Mouse (Mus musculus): Measurements from ENCODE around the gene Smim22. TPM values are rescaled to one million over a fixed set of nuclear protein-coding genes. Genes with fewer than 3 reads are reported as not detected.

Smim22 gene
- polyA plus RNA-seq, 1 experiment = 472 TPM

- Histone ChIP-seq H3K27ac (ENCODE audit: insufficient read depth, low read depth, low read length) (peak overlapping the region; percentile 89), H3K27me3 (ENCODE audit: control insufficient read depth, insufficient read depth, low read length) (no peaks in the 10 kb centered on the region), H3K4me3 (ENCODE audit: low read depth, low read length) (peak overlapping the region; percentile 72), H3K4me1 (ENCODE audit: control insufficient read depth, insufficient read depth, insufficient read length, low read length) (peaks cover 27% of the 10 kb centered on the region), H3K36me3 (ENCODE audit: control insufficient read depth, insufficient read depth, low read length) (peaks cover 10% of the 10 kb centered on the region)
- TF ChIP-seq CTCF (IDR thresholded peaks at IDR 0.05; ENCODE audit: extremely low read depth, insufficient read length, insufficient replicate concordance, low read depth, low read length) (no peak), POLR2A (IDR thresholded peaks at IDR 0.05; ENCODE audit: low read depth, low read length) (no peak)
- 11% methylated on average over 6 of the region's 6 CpGs for WGBS
Measured at GRCm38 (mm10) chr16:5007492-5007891, 404 bp downstream of the Smim22 start.

GRCm38 (mm10) chr16:5008076-5008475, 988 bp downstream of the Smim22 start:
- peak overlapping the region; percentile 89 for H3K27ac ChIP-seq (ENCODE audit: insufficient read depth, low read depth, low read length)
- 0 out of 2 replicates have a peak, but pooled peaks have one; percentile 23 for TF ChIP-seq POLR2A (IDR thresholded peaks at IDR 0.05; ENCODE audit: low read depth, low read length)
- no peak for TF ChIP-seq CTCF (IDR thresholded peaks at IDR 0.05; ENCODE audit: extremely low read depth, insufficient read length, insufficient replicate concordance, low read depth, low read length)
- H3K4me3 ChIP-seq (ENCODE audit: low read depth, low read length) = peak overlapping the region; percentile 72
- H3K27me3 ChIP-seq (ENCODE audit: control insufficient read depth, insufficient read depth, low read length) = no peaks in the 10 kb centered on the region
- H3K36me3 ChIP-seq (ENCODE audit: control insufficient read depth, insufficient read depth, low read length) = peaks cover 10% of the 10 kb centered on the region
- peaks cover 31% of the 10 kb centered on the region for H3K4me1 ChIP-seq (ENCODE audit: control insufficient read depth, insufficient read depth, insufficient read length, low read length)
- WGBS = 38% methylated on average over 12 of the region's 12 CpGs

GRCm38 (mm10) chr16:5010371-5010935, 3.4 kb downstream of the Smim22 start:
- WGBS = 88% methylated on average over 10 of the region's 10 CpGs
- Histone ChIP-seq H3K27ac (ENCODE audit: insufficient read depth, low read depth, low read length) (no peak overlapping the region), H3K27me3 (ENCODE audit: control insufficient read depth, insufficient read depth, low read length) (no peaks in the 10 kb centered on the region), H3K4me1 (ENCODE audit: control insufficient read depth, insufficient read depth, insufficient read length, low read length) (peaks cover 31% of the 10 kb centered on the region), H3K4me3 (ENCODE audit: low read depth, low read length) (no peak overlapping the region), H3K36me3 (ENCODE audit: control insufficient read depth, insufficient read depth, low read length) (peaks cover 18% of the 10 kb centered on the region)
- no peak for TF ChIP-seq POLR2A (IDR thresholded peaks at IDR 0.05; ENCODE audit: low read depth, low read length)
- TF ChIP-seq CTCF (IDR thresholded peaks at IDR 0.05; ENCODE audit: extremely low read depth, insufficient read length, insufficient replicate concordance, low read depth, low read length) = no peak

GRCm38 (mm10) chr16:5011285-5011684, 4.2 kb downstream of the Smim22 start:
- TF ChIP-seq CTCF (IDR thresholded peaks at IDR 0.05; ENCODE audit: extremely low read depth, insufficient read length, insufficient replicate concordance, low read depth, low read length) (no peak), POLR2A (IDR thresholded peaks at IDR 0.05; ENCODE audit: low read depth, low read length) (no peak)
- Histone ChIP-seq H3K4me1 (ENCODE audit: control insufficient read depth, insufficient read depth, insufficient read length, low read length) (peaks cover 28% of the 10 kb centered on the region), H3K27me3 (ENCODE audit: control insufficient read depth, insufficient read depth, low read length) (no peaks in the 10 kb centered on the region), H3K4me3 (ENCODE audit: low read depth, low read length) (0 out of 2 replicates have a peak overlapping the region, but pooled peaks have one; percentile 10), H3K27ac (ENCODE audit: insufficient read depth, low read depth, low read length) (no peak overlapping the region), H3K36me3 (ENCODE audit: control insufficient read depth, insufficient read depth, low read length) (peaks cover 20% of the 10 kb centered on the region)
- WGBS = 82% methylated on average over 7 of the region's 7 CpGs

- H3K4me1 ChIP-seq (ENCODE audit: control insufficient read depth, insufficient read depth, insufficient read length, low read length) = peaks cover 24% of the 10 kb centered on the region
- H3K27me3 ChIP-seq (ENCODE audit: control insufficient read depth, insufficient read depth, low read length) = no peaks in the 10 kb centered on the region
- peak overlapping the region; percentile 38 for H3K27ac ChIP-seq (ENCODE audit: insufficient read depth, low read depth, low read length)
- WGBS = 39% methylated on average over 13 of the region's 13 CpGs
- H3K36me3 ChIP-seq (ENCODE audit: control insufficient read depth, insufficient read depth, low read length) = peaks cover 26% of the 10 kb centered on the region
- H3K4me3 ChIP-seq (ENCODE audit: low read depth, low read length) = peak overlapping the region; percentile 35
- TF ChIP-seq CTCF (IDR thresholded peaks at IDR 0.05; ENCODE audit: extremely low read depth, insufficient read length, insufficient replicate concordance, low read depth, low read length) (no peak), POLR2A (IDR thresholded peaks at IDR 0.05; ENCODE audit: low read depth, low read length) (no peak)
Measured at GRCm38 (mm10) chr16:5012036-5013005, 5.2 kb downstream of the Smim22 start.

GRCm38 (mm10) chr16:5013054-5013838, 6.2 kb downstream of the Smim22 start, which contains the start of gene Rogdi:
Gene Rogdi, minus strand, starts transcription at chr16:5013553.
- WGBS = under 1% methylated on average over 63 of the region's 63 CpGs
- Histone ChIP-seq H3K27ac (ENCODE audit: insufficient read depth, low read depth, low read length) (peak within 1 kb of the TSS; percentile 38), H3K4me3 (ENCODE audit: low read depth, low read length) (peak within 1 kb of the TSS; percentile 65), H3K27me3 (ENCODE audit: control insufficient read depth, insufficient read depth, low read length) (no peaks in the 10 kb centered on the region), H3K4me1 (ENCODE audit: control insufficient read depth, insufficient read depth, insufficient read length, low read length) (peaks cover 24% of the 10 kb centered on the region), H3K36me3 (ENCODE audit: control insufficient read depth, insufficient read depth, low read length) (peaks cover 34% of the 10 kb centered on the region)
- TF ChIP-seq POLR2A (IDR thresholded peaks at IDR 0.05; ENCODE audit: low read depth, low read length) = peak; percentile 75
- TF ChIP-seq CTCF (IDR thresholded peaks at IDR 0.05; ENCODE audit: extremely low read depth, insufficient read length, insufficient replicate concordance, low read depth, low read length) = no peak
